Mouse (Mus musculus): ENCODE measurements around the gene Sulf2. TPM values are rescaled to one million over a fixed set of nuclear protein-coding genes. Genes with fewer than 3 reads are reported as not detected.

Gene Sulf2
- total and polyA plus RNA-seq, 3 experiments, result not detected

DNA sequence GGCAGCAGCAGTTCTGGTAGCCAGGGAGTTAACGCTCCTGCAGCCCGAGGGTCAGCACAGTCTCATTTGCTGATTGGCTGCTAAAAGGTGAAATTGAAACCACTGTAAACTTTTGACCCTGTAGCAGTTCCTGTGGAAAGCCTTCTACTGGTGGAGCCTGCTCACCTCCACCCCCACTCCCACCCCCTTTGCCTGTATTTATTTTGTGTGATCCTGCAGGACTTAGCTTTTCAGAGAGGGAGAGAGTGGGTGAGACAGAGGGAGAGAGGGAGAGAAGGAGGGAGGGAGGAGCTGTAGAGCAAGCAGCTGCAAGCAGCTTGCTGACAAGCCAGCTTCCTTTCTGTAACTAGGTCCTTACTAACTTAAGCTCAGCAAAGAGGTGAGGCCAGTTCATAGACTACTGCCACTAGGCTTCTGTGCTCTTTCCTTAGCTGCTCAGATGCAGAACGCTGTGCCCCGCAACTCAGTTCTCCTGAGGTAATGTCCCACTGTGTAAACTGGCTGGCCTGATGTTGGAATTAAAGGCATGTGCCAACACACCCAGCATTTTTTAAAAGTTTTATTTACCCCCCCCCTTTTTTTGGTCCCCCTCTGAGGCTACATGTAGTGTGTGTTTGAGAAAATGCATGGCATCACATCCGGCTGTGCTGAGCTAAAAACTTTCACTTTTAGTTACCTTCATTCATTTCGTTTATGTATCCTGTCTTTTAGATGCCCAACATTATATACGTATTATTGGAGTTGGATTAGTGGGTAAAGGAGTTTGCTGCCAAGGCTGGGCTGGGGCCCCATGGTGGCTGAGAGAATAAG lies 124.1 kb downstream of the Sulf2 start (continued):
- TF ChIP-seq MAZ (IDR thresholded peaks at IDR 0.05; ENCODE audit: low read depth, low read length), result peak; percentile 71; the same call in 1 of the 2 replicates
- TF ChIP-seq CHD2 (IDR thresholded peaks at IDR 0.05; ENCODE audit: low read length), result peak; percentile 77
- TF ChIP-seq JUND (conservative IDR thresholded peaks at IDR 0.05; ENCODE audit: low read depth, low read length), result no peak

GRCm38 (mm10) chr2:166030256-166030995 lies 125.0 kb downstream of the Sulf2 start:
- TF ChIP-seq MAFK (IDR thresholded peaks at IDR 0.05; ENCODE audit: insufficient replicate concordance, low read length), result 0 out of 2 replicates have a peak, but pooled peaks have one; percentile 10
- TF ChIP-seq SIN3A (IDR thresholded peaks at IDR 0.05; ENCODE audit: low read length), result peak; percentile 51; the same call in 1 of the 2 replicates
- no peak for TF ChIP-seq KAT2A (IDR thresholded peaks at IDR 0.05; ENCODE audit: insufficient replicate concordance, low read length)
- TF ChIP-seq JUND (conservative IDR thresholded peaks at IDR 0.05; ENCODE audit: low read depth, low read length), result no peak
- no peak for TF ChIP-seq RCOR1 (conservative IDR thresholded peaks at IDR 0.05; ENCODE audit: low read depth, low read length)
- peak; percentile 46; the same call in 1 of the 2 replicates for TF ChIP-seq MXI1 (IDR thresholded peaks at IDR 0.05; ENCODE audit: low read depth, low read length)
- TF ChIP-seq MYC (IDR thresholded peaks at IDR 0.05; ENCODE audit: low read depth, low read length), result no peak; the same call in 1 of the 2 replicates
- no peak for TF ChIP-seq JUN (IDR thresholded peaks at IDR 0.05; ENCODE audit: insufficient read depth, low read depth, low read length)
- peak; percentile 56; the same call in 1 of the 2 replicates for TF ChIP-seq UBTF (IDR thresholded peaks at IDR 0.05; ENCODE audit: low read depth, low read length)
- TF ChIP-seq SMC3 (IDR thresholded peaks at IDR 0.05; ENCODE audit: low read depth, low read length), result no peak
- TF ChIP-seq BHLHE40 (IDR thresholded peaks at IDR 0.05; ENCODE audit: low read depth, low read length), result peak; percentile 41; the same call in 1 of the 2 replicates
- TF ChIP-seq USF1 (IDR thresholded peaks at IDR 0.05; ENCODE audit: low read depth, low read length), result no peak
- TF ChIP-seq MAZ (IDR thresholded peaks at IDR 0.05; ENCODE audit: low read depth, low read length), result 0 out of 2 replicates have a peak, but pooled peaks have one; percentile 43
- TF ChIP-seq ZMIZ1 (IDR thresholded peaks at IDR 0.05; ENCODE audit: low read depth, low read length), result no peak
- TF ChIP-seq EP300 (IDR thresholded peaks at IDR 0.05; ENCODE audit: low read length), result 0 out of 2 replicates have a peak, but pooled peaks have one; percentile 42
- no peak for TF ChIP-seq ZKSCAN1 (IDR thresholded peaks at IDR 0.05; ENCODE audit: borderline replicate concordance, low read depth, low read length)
- peak; percentile 99 for TF ChIP-seq ZNF384 (IDR thresholded peaks at IDR 0.05; ENCODE audit: low read depth, low read length)
- TF ChIP-seq MAX (IDR thresholded peaks at IDR 0.05; ENCODE audit: low read length), result no peak
- no peak for TF ChIP-seq USF2 (conservative IDR thresholded peaks at IDR 0.05; ENCODE audit: low read depth, low read length)
- TF ChIP-seq IRF4 (IDR thresholded peaks at IDR 0.05; ENCODE audit: low read depth, low read length), result peak; percentile 86
- TF ChIP-seq TCF12 (IDR thresholded peaks at IDR 0.05; ENCODE audit: low read depth, low read length), result no peak
- peak; percentile 32; the same call in 1 of the 2 replicates for TF ChIP-seq HCFC1 (IDR thresholded peaks at IDR 0.05; ENCODE audit: low read depth, low read length)
- peak; percentile 65 for TF ChIP-seq ETS1 (conservative IDR thresholded peaks at IDR 0.05; ENCODE audit: low read depth, low read length)
- peak; percentile 47; the same call in 1 of the 2 replicates for TF ChIP-seq ELF1 (IDR thresholded peaks at IDR 0.05; ENCODE audit: low read depth, low read length)
- Histone ChIP-seq H3K4me1 (ENCODE audit: control insufficient read depth in 1 of 2, insufficient read depth in 2 of 2) (peaks cover 8 to 56% of the 10 kb centered on the region in 2 experiments), H3K4me2 (ENCODE audit: insufficient read depth, low read depth, poor library complexity, severe bottlenecking) (peak overlapping the region; percentile 98), H3K9me3 (replicated peaks; ENCODE audit: low read length) (no peaks in the 10 kb centered on the region), H3K27me3 (replicated peaks) (no peaks in the 10 kb centered on the region), H3K36me3 (replicated peaks in 1 of 2; ENCODE audit: control insufficient read depth in 1 of 2, insufficient read depth in 1 of 2, low read length in 1 of 2) (peaks cover 2 to 5% of the 10 kb centered on the region in 2 experiments), H3K79me2 (replicated peaks; ENCODE audit: control insufficient read depth, extremely low read depth, insufficient read depth, poor library complexity, severe bottlenecking) (peaks cover 48% of the 10 kb centered on the region), H3K27ac (ENCODE audit: insufficient read depth, low read depth) (peak overlapping the region; percentile 59), H3K9ac (ENCODE audit: insufficient read depth, low read depth) (peak overlapping the region; percentile 31), H3K4me3 (replicated peaks in 1 of 3; ENCODE audit: low read depth in 2 of 3, low read length in 2 of 3, poor library complexity in 1 of 3) (peak overlapping the region; percentile 43 to 50 (median 49))
- dilution Hi-C loops (cut with MboI; ENCODE audit: extremely low pct_ligation_motif_present, extremely low pct_unique_long_range_greater_than_20kb, low sequenced_read_pairs) (no loop called here), in situ Hi-C loops (cut with MboI; ENCODE audit: low pct_ligation_motif_present, low pct_unique_long_range_greater_than_20kb, low sequenced_read_pairs) (loop anchor here (25.0 kb wide), 1 partner anchor 243 kb away; no protein-coding TSS in a partner anchor)
- DNase-seq (ENCODE audit: extremely low read depth), result peak; percentile 62
